Mouse (Mus musculus): Measurements from ENCODE around the gene Slco2b1. TPM values are rescaled to one million over a fixed set of nuclear protein-coding genes. Genes with fewer than 3 reads are reported as not detected.
A peak's percentile ranks its signal among the peaks of the same experiment; 100 is the strongest.
"Not testable (repeated sequence)": the region's sequence is repeated elsewhere in the genome, so short reads cannot be mapped to it uniquely, and the experiment has no call there.

The Slco2b1 gene
- polyA plus RNA-seq, 1 experiment from 2014 or later = 2.9 TPM

- no peak overlapping the region for H3K9ac ChIP-seq
- peak; percentile 41 for DNase-seq
- H3K9me3 ChIP-seq (ENCODE audit: low read depth, low read length) = no peaks in the 10 kb centered on the region
- H3K27ac ChIP-seq (ENCODE audit: low read depth) = no peak overlapping the region
- no peak for TF ChIP-seq CTCF (IDR thresholded peaks at IDR 0.05; ENCODE audit: low read depth)
- H3K36me3 ChIP-seq (ENCODE audit: insufficient read depth) = no peaks in the 10 kb centered on the region
- H3K4me3 ChIP-seq (ENCODE audit: low read depth, low read length) = no peak overlapping the region
- no peaks in the 10 kb centered on the region for H3K27me3 ChIP-seq (ENCODE audit: insufficient read depth, low read length)
- WGBS = 21% methylated on average over 6 of the region's 6 CpGs
- no peak for ATAC-seq (ENCODE audit: insufficient read depth)
- no peak overlapping the region for H3K4me2 ChIP-seq
- H3K4me1 ChIP-seq (ENCODE audit: insufficient read depth) = peaks cover 28% of the 10 kb centered on the region
Observed at GRCm38 (mm10) chr7:99702201-99702600, 8.9 kb downstream of the Slco2b1 start.

DNA sequence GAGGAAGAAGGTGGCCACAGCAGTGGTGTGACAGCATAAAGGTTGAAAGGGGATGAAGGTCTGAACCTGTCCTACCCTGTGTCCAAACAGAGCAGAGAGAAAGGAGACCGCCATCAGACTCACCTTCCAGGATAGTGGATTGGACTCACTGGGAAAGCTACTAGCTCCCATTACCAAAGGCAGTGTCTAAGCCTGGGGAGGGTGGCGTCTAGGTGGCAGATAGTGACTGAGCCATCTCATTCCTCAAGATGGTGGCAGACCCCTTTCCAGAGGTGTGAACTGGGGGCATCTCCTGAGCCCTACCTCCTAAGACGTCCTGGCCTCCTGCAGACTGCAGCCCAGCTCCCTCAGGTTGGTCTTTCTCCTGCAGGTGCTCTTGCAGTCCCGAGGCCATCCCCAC lies 10.5 kb downstream of the Slco2b1 start:
- Histone ChIP-seq H3K9ac (no peak overlapping the region), H3K4me1 (ENCODE audit: insufficient read depth) (peaks cover 20% of the 10 kb centered on the region), H3K4me3 (ENCODE audit: low read depth, low read length) (no peak overlapping the region), H3K27me3 (ENCODE audit: insufficient read depth, low read length) (no peaks in the 10 kb centered on the region), H3K9me3 (ENCODE audit: low read depth, low read length) (no peaks in the 10 kb centered on the region), H3K27ac (ENCODE audit: low read depth) (no peak overlapping the region), H3K4me2 (no peak overlapping the region), H3K36me3 (ENCODE audit: insufficient read depth) (no peaks in the 10 kb centered on the region)
- 64% methylated on average over 4 of the region's 4 CpGs for WGBS
- no peak for DNase-seq
- no peak for ATAC-seq (ENCODE audit: insufficient read depth)
- TF ChIP-seq CTCF (IDR thresholded peaks at IDR 0.05; ENCODE audit: low read depth) = no peak

DNA sequence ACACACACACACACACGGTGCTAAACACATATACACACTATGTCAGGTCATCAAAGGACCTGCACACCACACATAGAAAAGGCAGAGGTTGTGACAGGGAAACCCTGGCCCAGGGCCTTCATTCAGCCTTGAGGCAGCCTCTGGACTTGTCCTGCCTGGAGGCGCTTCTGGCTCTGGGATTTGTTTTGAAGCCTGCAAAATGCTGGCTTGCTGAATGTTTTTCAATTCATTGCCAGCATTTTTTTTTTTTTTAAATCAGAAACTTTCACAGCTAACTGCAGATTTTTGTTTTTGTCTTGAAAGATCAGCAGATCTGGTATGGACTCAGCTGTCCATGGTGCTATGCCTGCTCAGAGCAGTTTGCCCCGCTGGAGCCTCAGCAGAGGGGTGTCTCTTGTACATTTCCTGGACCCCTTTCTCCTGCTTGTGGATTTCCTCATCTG lies 11.4 kb downstream of the Slco2b1 start:
- 44% methylated on average over 3 of the region's 3 CpGs for WGBS
- TF ChIP-seq CTCF (IDR thresholded peaks at IDR 0.05; ENCODE audit: low read depth) = no peak
- no peak overlapping the region for H3K4me3 ChIP-seq (ENCODE audit: low read depth, low read length)
- H3K4me1 ChIP-seq (ENCODE audit: insufficient read depth) = peaks cover 20% of the 10 kb centered on the region
- ATAC-seq (ENCODE audit: insufficient read depth) (no peak; the same call in 1 of the 2 replicates), DNase-seq (peak; percentile 75)
- peak overlapping the region; percentile 36 for H3K27ac ChIP-seq (ENCODE audit: low read depth)
- no peaks in the 10 kb centered on the region for H3K36me3 ChIP-seq (ENCODE audit: insufficient read depth)
- no peaks in the 10 kb centered on the region for H3K9me3 ChIP-seq (ENCODE audit: low read depth, low read length)
- H3K9ac ChIP-seq = no peak overlapping the region
- no peaks in the 10 kb centered on the region for H3K27me3 ChIP-seq (ENCODE audit: insufficient read depth, low read length)
- no peak overlapping the region for H3K4me2 ChIP-seq

GRCm38 (mm10) chr7:99699106-99699505 lies 12.0 kb downstream of the Slco2b1 start:
- Histone ChIP-seq H3K9me3 (ENCODE audit: low read depth, low read length) (no peaks in the 10 kb centered on the region), H3K4me3 (ENCODE audit: low read depth, low read length) (no peak overlapping the region), H3K4me2 (no peak overlapping the region), H3K27me3 (ENCODE audit: insufficient read depth, low read length) (no peaks in the 10 kb centered on the region), H3K27ac (ENCODE audit: low read depth) (peak overlapping the region; percentile 59), H3K4me1 (ENCODE audit: insufficient read depth) (peaks cover 20% of the 10 kb centered on the region), H3K9ac (no peak overlapping the region), H3K36me3 (ENCODE audit: insufficient read depth) (no peaks in the 10 kb centered on the region)
- DNase-seq (peak; percentile 23), ATAC-seq (ENCODE audit: insufficient read depth) (no peak)
- no peak for TF ChIP-seq CTCF (IDR thresholded peaks at IDR 0.05; ENCODE audit: low read depth)
- 38% methylated on average over 3 of the region's 3 CpGs for WGBS

- no peaks in the 10 kb centered on the region for H3K9me3 ChIP-seq (ENCODE audit: low read depth, low read length)
- H3K27me3 ChIP-seq (ENCODE audit: insufficient read depth, low read length) = no peaks in the 10 kb centered on the region
- DNase-seq (no peak), ATAC-seq (ENCODE audit: insufficient read depth) (no peak)
- H3K9ac ChIP-seq = no peak overlapping the region
- no peak for TF ChIP-seq CTCF (IDR thresholded peaks at IDR 0.05; ENCODE audit: low read depth)
- no peak overlapping the region for H3K4me3 ChIP-seq (ENCODE audit: low read depth, low read length)
- WGBS = 81% methylated on average over 3 of the region's 3 CpGs
- H3K36me3 ChIP-seq (ENCODE audit: insufficient read depth) = no peaks in the 10 kb centered on the region
- H3K27ac ChIP-seq (ENCODE audit: low read depth) = peak overlapping the region; percentile 59
- no peak overlapping the region for H3K4me2 ChIP-seq
- H3K4me1 ChIP-seq (ENCODE audit: insufficient read depth) = peaks cover 20% of the 10 kb centered on the region
Observed at GRCm38 (mm10) chr7:99698576-99698975, 12.6 kb downstream of the Slco2b1 start.

GRCm38 (mm10) chr7:99695471-99696057 lies 15.6 kb downstream of the Slco2b1 start:
- no peak for TF ChIP-seq CTCF (IDR thresholded peaks at IDR 0.05; ENCODE audit: low read depth)
- WGBS = 80% methylated on average over 8 of the region's 8 CpGs
- Histone ChIP-seq H3K4me2 (no peak overlapping the region), H3K36me3 (ENCODE audit: insufficient read depth) (no peaks in the 10 kb centered on the region), H3K4me1 (ENCODE audit: insufficient read depth) (peaks cover 11% of the 10 kb centered on the region; the same call in 1 of the 2 replicates), H3K4me3 (ENCODE audit: low read depth, low read length) (no peak overlapping the region), H3K9me3 (ENCODE audit: low read depth, low read length) (no peaks in the 10 kb centered on the region), H3K27me3 (ENCODE audit: insufficient read depth, low read length) (no peaks in the 10 kb centered on the region), H3K9ac (no peak overlapping the region), H3K27ac (ENCODE audit: low read depth) (no peak overlapping the region)
- DNase-seq (no peak), ATAC-seq (ENCODE audit: insufficient read depth) (no peak)

GRCm38 (mm10) chr7:99694424-99694823 lies 16.7 kb downstream of the Slco2b1 start:
- ATAC-seq (ENCODE audit: insufficient read depth); H3K4me1 ChIP-seq (ENCODE audit: insufficient read depth); H3K9me3 ChIP-seq (ENCODE audit: low read depth, low read length); H3K4me2 ChIP-seq; H3K27me3 ChIP-seq (ENCODE audit: insufficient read depth, low read length); H3K4me3 ChIP-seq (ENCODE audit: low read depth, low read length); H3K27ac ChIP-seq (ENCODE audit: low read depth); H3K9ac ChIP-seq; H3K36me3 ChIP-seq (ENCODE audit: insufficient read depth): not testable (repeated sequence)
- WGBS = 61% methylated on average over 5 of the region's 5 CpGs
- peak; percentile 24 for DNase-seq
